Mouse (Mus musculus): ENCODE measurements around the gene Herc3. TPM values are rescaled to one million over a fixed set of nuclear protein-coding genes. Genes with fewer than 3 reads are reported as not detected.

The Herc3 gene
- total and polyA plus RNA-seq, 2 experiments from 2014 or later: 44.4 to 130 TPM

DNA sequence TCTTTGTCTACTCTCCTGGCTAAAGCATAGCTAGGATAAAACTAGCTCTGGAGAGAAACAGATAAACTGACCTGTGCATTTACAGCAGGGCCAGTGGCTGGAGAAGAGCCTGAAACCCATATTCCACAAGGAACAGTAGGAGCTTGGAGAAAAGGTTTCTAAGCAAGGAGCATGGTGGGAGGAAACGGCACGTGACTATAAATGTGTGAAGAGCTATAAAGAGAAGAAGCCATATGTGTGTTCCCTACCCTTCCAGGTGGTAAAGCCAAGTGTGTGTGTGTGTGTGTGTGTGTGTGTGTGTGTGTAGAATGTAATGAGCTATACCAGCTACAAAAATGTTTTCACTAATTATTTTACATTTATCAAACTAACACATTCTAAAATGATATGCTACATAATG lies 111.0 kb downstream of the Herc3 start:
- DNase-seq (ENCODE audit: low spot score) (no peak), ATAC-seq (ENCODE audit: insufficient read depth, low read depth) (no peak)
- Histone ChIP-seq H3K4me1 (ENCODE audit: control insufficient read depth, insufficient read depth) (no peaks in the 10 kb centered on the region), H3K27ac (ENCODE audit: low read depth) (no peak overlapping the region), H3K4me3 (ENCODE audit: low read depth, low read length) (no peak overlapping the region), H3K9me3 (replicated peaks; ENCODE audit: control insufficient read depth, low read length) (no peaks in the 10 kb centered on the region), H3K27me3 (ENCODE audit: control insufficient read depth, insufficient read depth, low read length) (no peaks in the 10 kb centered on the region), H3K4me2 (ENCODE audit: low read depth, low read length) (no peak overlapping the region), H3K36me3 (replicated peaks; ENCODE audit: control insufficient read depth, insufficient read depth, low read length) (peaks cover 49% of the 10 kb centered on the region), H3K9ac (replicated peaks; ENCODE audit: low read depth, low read length) (no peak overlapping the region)
- 90% methylated on average over 2 of the region's 2 CpGs for WGBS
- TF ChIP-seq EP300 (IDR thresholded peaks at IDR 0.05; ENCODE audit: low read depth) (no peak), CTCF (IDR thresholded peaks at IDR 0.05; ENCODE audit: low read depth) (no peak)

DNA sequence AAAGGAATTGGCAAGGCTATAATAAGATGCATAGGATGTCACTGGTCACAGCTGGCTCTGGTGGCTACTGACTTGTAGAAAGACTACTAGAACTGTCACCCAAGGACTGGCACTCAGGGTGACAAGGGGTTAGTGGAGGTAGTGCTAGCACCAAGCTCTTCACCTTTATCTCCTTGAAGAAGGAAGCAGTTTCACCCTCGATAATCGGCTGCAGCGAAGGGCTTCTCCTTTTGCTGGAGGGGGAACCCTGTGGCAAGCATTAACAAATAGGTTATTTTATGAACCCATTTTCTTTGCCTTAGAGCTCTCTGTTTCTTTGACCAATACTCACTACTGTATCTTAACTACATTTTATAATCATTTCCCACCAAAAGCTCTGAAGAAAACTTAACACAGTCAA lies 112.7 kb downstream of the Herc3 start:
- no peak overlapping the region for H3K4me2 ChIP-seq (ENCODE audit: low read depth, low read length)
- no peaks in the 10 kb centered on the region for H3K9me3 ChIP-seq (replicated peaks; ENCODE audit: control insufficient read depth, low read length)
- ATAC-seq (ENCODE audit: insufficient read depth, low read depth) (no peak), DNase-seq (ENCODE audit: low spot score) (no peak)
- H3K36me3 ChIP-seq (replicated peaks; ENCODE audit: control insufficient read depth, insufficient read depth, low read length): peaks cover 45% of the 10 kb centered on the region
- H3K4me1 ChIP-seq (ENCODE audit: control insufficient read depth, insufficient read depth): no peaks in the 10 kb centered on the region
- 59% methylated on average over 3 of the region's 3 CpGs for WGBS
- H3K27ac ChIP-seq (ENCODE audit: low read depth): no peak overlapping the region
- no peaks in the 10 kb centered on the region for H3K27me3 ChIP-seq (ENCODE audit: control insufficient read depth, insufficient read depth, low read length)
- H3K4me3 ChIP-seq (ENCODE audit: low read depth, low read length): no peak overlapping the region
- no peak overlapping the region for H3K9ac ChIP-seq (replicated peaks; ENCODE audit: low read depth, low read length)
- TF ChIP-seq CTCF (IDR thresholded peaks at IDR 0.05; ENCODE audit: low read depth) (no peak), EP300 (IDR thresholded peaks at IDR 0.05; ENCODE audit: low read depth) (no peak)

DNA sequence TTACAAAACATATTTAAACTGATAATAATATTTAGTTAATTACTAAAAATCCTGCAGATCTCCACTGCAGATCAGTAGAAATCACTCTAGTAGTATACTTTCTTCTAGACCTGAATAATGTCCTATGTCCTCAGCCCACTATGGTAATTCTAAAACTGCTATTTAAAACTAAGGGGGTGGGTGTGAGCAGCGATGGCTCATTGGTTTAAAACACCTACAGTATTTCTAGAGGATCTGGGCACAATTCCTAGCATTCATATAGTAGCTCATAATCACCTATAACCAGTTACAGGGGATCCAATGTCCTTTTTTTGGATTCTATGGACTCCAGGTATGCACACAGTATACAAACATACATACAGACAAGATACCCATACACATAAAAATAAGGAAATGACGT lies 115.0 kb downstream of the Herc3 start:
- Histone ChIP-seq H3K9me3 (replicated peaks; ENCODE audit: control insufficient read depth, low read length) (no peaks in the 10 kb centered on the region), H3K4me1 (ENCODE audit: control insufficient read depth, insufficient read depth) (no peaks in the 10 kb centered on the region), H3K4me3 (ENCODE audit: low read depth, low read length) (no peak overlapping the region), H3K9ac (replicated peaks; ENCODE audit: low read depth, low read length) (no peak overlapping the region), H3K27me3 (ENCODE audit: control insufficient read depth, insufficient read depth, low read length) (no peaks in the 10 kb centered on the region), H3K36me3 (replicated peaks; ENCODE audit: control insufficient read depth, insufficient read depth, low read length) (peaks cover 31% of the 10 kb centered on the region), H3K4me2 (ENCODE audit: low read depth, low read length) (no peak overlapping the region), H3K27ac (ENCODE audit: low read depth) (no peak overlapping the region)
- 61% methylated on average over 2 of the region's 2 CpGs for WGBS
- TF ChIP-seq EP300 (IDR thresholded peaks at IDR 0.05; ENCODE audit: low read depth): no peak
- DNase-seq (ENCODE audit: low spot score) (no peak), ATAC-seq (ENCODE audit: insufficient read depth, low read depth) (no peak)

DNA sequence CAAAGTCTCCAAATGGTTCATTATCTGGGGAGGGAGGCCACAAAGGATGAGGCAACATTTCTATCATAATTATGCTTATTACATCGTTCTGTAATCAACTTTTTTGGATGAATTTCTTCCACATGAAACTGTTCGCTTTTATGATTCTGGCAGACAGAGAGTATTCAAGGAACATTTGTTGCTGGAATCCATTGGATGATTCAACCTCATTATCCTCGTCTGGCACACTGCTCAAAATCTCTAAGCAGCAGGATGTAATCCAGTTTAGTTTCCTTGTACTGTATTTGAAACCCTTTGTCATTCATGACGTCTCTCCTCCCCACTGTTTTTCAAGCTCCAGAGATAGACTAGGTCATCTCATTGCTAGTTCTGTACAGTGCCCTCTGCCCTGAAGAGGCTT lies 115.6 kb downstream of the Herc3 start:
- 71% methylated on average over 4 of the region's 4 CpGs for WGBS
- TF ChIP-seq EP300 (IDR thresholded peaks at IDR 0.05; ENCODE audit: low read depth) (no peak), CTCF (IDR thresholded peaks at IDR 0.05; ENCODE audit: low read depth) (no peak)
- no peak for DNase-seq (ENCODE audit: low spot score)

DNA sequence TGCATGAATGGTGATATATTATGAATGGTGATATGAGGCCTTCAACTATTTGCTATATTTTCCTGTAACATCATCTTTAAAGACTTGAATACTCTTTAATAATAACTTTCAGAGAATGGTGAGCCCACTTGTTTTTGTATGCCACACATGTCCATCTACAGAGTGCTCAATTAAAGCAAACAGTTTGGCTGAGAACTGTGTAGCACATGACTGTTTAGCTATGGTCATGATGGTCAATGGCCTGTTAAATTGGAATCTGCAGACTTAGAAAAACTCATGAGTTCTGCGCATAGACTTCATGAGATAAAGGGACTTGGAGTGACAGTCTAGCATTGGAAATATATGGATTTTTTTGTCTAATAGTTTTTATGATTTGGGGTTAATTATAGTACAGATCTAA lies 119.1 kb downstream of the Herc3 start:
- DNase-seq (ENCODE audit: low spot score) (no peak), ATAC-seq (ENCODE audit: insufficient read depth, low read depth) (no peak)
- 96% methylated on average over 1 of the region's 1 CpGs for WGBS
- H3K9ac ChIP-seq (replicated peaks; ENCODE audit: low read depth, low read length): no peak overlapping the region
- H3K4me3 ChIP-seq (ENCODE audit: low read depth, low read length): no peak overlapping the region
- no peak overlapping the region for H3K27ac ChIP-seq (ENCODE audit: low read depth)
- no peaks in the 10 kb centered on the region for H3K27me3 ChIP-seq (ENCODE audit: control insufficient read depth, insufficient read depth, low read length)
- no peaks in the 10 kb centered on the region for H3K9me3 ChIP-seq (replicated peaks; ENCODE audit: control insufficient read depth, low read length)
- no peak for TF ChIP-seq EP300 (IDR thresholded peaks at IDR 0.05; ENCODE audit: low read depth)
- TF ChIP-seq CTCF (IDR thresholded peaks at IDR 0.05; ENCODE audit: low read depth): no peak
- H3K4me1 ChIP-seq (ENCODE audit: control insufficient read depth, insufficient read depth): no peaks in the 10 kb centered on the region
- H3K36me3 ChIP-seq (replicated peaks; ENCODE audit: control insufficient read depth, insufficient read depth, low read length): peaks cover 50% of the 10 kb centered on the region
- H3K4me2 ChIP-seq (ENCODE audit: low read depth, low read length): no peak overlapping the region

More for the DNA sequence above, 115.6 kb downstream of the Herc3 start:
- Histone ChIP-seq H3K4me2 (ENCODE audit: low read depth, low read length) (no peak overlapping the region), H3K4me3 (ENCODE audit: low read depth, low read length) (no peak overlapping the region), H3K4me1 (ENCODE audit: control insufficient read depth, insufficient read depth) (no peaks in the 10 kb centered on the region), H3K9ac (replicated peaks; ENCODE audit: low read depth, low read length) (no peak overlapping the region), H3K27ac (ENCODE audit: low read depth) (no peak overlapping the region), H3K27me3 (ENCODE audit: control insufficient read depth, insufficient read depth, low read length) (no peaks in the 10 kb centered on the region), H3K9me3 (replicated peaks; ENCODE audit: control insufficient read depth, low read length) (no peaks in the 10 kb centered on the region), H3K36me3 (replicated peaks; ENCODE audit: control insufficient read depth, insufficient read depth, low read length) (peaks cover 35% of the 10 kb centered on the region)
- ATAC-seq (ENCODE audit: insufficient read depth, low read depth): no peak

DNA sequence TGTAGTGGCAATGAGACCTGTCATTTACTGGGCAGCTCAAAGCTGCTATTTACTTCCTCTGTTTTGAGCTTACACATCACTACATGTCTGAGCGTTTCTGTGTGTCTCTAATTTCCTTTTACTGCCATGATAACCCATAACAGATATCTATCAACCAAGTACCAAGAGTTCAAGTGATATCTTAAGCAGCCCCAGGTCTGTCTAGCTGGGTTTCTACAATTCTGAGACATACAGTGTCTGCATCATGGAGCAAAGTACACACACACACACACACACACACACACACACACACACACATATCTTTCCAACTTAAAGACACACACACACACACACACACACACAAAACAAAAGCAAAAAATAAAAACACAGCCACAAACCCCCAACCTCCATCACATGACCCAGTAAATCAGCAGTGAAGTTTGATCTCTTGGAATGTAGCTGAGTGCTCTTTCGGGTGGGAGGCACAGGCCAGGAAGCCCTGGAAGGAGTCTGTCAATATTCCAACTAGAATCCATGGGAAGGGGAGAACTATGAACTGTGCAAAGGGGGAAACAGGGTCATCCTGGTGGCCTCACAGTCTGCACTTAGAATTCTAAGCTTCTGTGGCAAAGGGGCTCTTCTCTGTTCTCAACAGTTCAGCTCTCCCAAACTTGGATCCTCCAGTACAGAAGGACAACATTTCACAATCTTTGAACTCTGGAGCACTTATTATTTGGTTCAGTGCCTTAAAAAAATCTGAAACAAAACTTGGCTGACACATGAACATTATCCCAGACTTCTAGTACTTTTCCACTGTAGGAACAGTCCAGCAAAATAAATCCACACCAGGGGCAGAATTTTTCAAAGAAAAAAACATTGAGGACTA lies 120.1 kb downstream of the Herc3 start:
- Histone ChIP-seq H3K4me3 (ENCODE audit: low read depth, low read length) (no peak overlapping the region), H3K36me3 (replicated peaks; ENCODE audit: control insufficient read depth, insufficient read depth, low read length) (peaks cover 49% of the 10 kb centered on the region), H3K9me3 (replicated peaks; ENCODE audit: control insufficient read depth, low read length) (no peaks in the 10 kb centered on the region), H3K9ac (replicated peaks; ENCODE audit: low read depth, low read length) (no peak overlapping the region), H3K4me1 (ENCODE audit: control insufficient read depth, insufficient read depth) (no peaks in the 10 kb centered on the region), H3K27ac (ENCODE audit: low read depth) (no peak overlapping the region), H3K27me3 (ENCODE audit: control insufficient read depth, insufficient read depth, low read length) (no peaks in the 10 kb centered on the region), H3K4me2 (ENCODE audit: low read depth, low read length) (no peak overlapping the region)
- TF ChIP-seq EP300 (IDR thresholded peaks at IDR 0.05; ENCODE audit: low read depth): no peak
- no peak for TF ChIP-seq CTCF (IDR thresholded peaks at IDR 0.05; ENCODE audit: low read depth)
- ATAC-seq (ENCODE audit: insufficient read depth, low read depth) (no peak), DNase-seq (ENCODE audit: low spot score) (no peak)
- WGBS: 44% methylated on average over 2 of the region's 2 CpGs
